Mouse (Mus musculus) ovary, postnatal 10 days (tissue): ENCODE measurements at regions not wholly inside any gene's neighbourhood (a gene's known extent, or its start where the extent isn't known, plus 50 kb on each side); places are given as distances from the start of the nearest gene placed in this dataset.

Experiments used
- DNase-seq: peaks from one replicate; pipeline ENCODE4 v3.0.0; 2022; ENCODE audit warnings: low spot score

- DNase-seq, result no peak
These were observed 204.3 kb downstream of the Hhipl2 start for GRCm38 (mm10) chr1:183622341-183622740.

GRCm38 (mm10) chr1:183624266-183624665 is 206.3 kb downstream of the Hhipl2 start:
- DNase-seq, result no peak

GRCm38 (mm10) chr1:183633810-183634209 is 215.8 kb downstream of the Hhipl2 start:
- DNase-seq, result no peak

- DNase-seq, result no peak
These were observed 216.8 kb downstream of the Hhipl2 start for GRCm38 (mm10) chr1:183634836-183635235.

GRCm38 (mm10) chr1:183637214-183637613 is 219.2 kb downstream of the Hhipl2 start:
- DNase-seq, result no peak

- DNase-seq, result no peak
These were observed 221.3 kb downstream of the Hhipl2 start for GRCm38 (mm10) chr1:183639332-183639731.

- no peak for DNase-seq
These were observed 222.6 kb downstream of the Hhipl2 start for GRCm38 (mm10) chr1:183640568-183640967.

GRCm38 (mm10) chr1:183644001-183644400 is 226.0 kb downstream of the Hhipl2 start:
- DNase-seq, result no peak

GRCm38 (mm10) chr1:183653878-183654277 is 235.9 kb downstream of the Hhipl2 start:
- no peak for DNase-seq

GRCm38 (mm10) chr1:183657043-183657442 is 239.0 kb downstream of the Hhipl2 start:
- DNase-seq, result no peak

GRCm38 (mm10) chr1:183660541-183660940 is 242.5 kb downstream of the Hhipl2 start:
- DNase-seq, result no peak

- DNase-seq, result no peak
These were observed 244.5 kb downstream of the Hhipl2 start for GRCm38 (mm10) chr1:183662369-183663043.

- DNase-seq, result no peak
These were observed 251.3 kb downstream of the Hhipl2 start for GRCm38 (mm10) chr1:183669271-183669670.

GRCm38 (mm10) chr1:183669674-183670073 is 251.7 kb downstream of the Hhipl2 start:
- DNase-seq, result no peak

GRCm38 (mm10) chr1:183670542-183670941 is 252.5 kb downstream of the Hhipl2 start:
- DNase-seq, result no peak

- no peak for DNase-seq
These were observed 253.5 kb downstream of the Hhipl2 start for GRCm38 (mm10) chr1:183671541-183671940.

- DNase-seq, result no peak
These were observed 254.5 kb downstream of the Hhipl2 start for GRCm38 (mm10) chr1:183672521-183672920.

GRCm38 (mm10) chr1:183677585-183677984 is 259.6 kb downstream of the Hhipl2 start:
- DNase-seq, result no peak

- DNase-seq, result peak; percentile 14
These were observed 261.9 kb downstream of the Hhipl2 start for GRCm38 (mm10) chr1:183679949-183680348.

- no peak for DNase-seq
These were observed 268.0 kb downstream of the Hhipl2 start for GRCm38 (mm10) chr1:183686056-183686455.

- no peak for DNase-seq
These were observed 274.7 kb downstream of the Hhipl2 start for GRCm38 (mm10) chr1:183692756-183693155.

- DNase-seq, result no peak
These were observed 281.3 kb downstream of the Hhipl2 start for GRCm38 (mm10) chr1:183699284-183699683.

GRCm38 (mm10) chr1:183702888-183703287 is 284.9 kb downstream of the Hhipl2 start:
- DNase-seq, result no peak

GRCm38 (mm10) chr1:183712895-183713294 is 294.9 kb downstream of the Hhipl2 start:
- no peak for DNase-seq
